Mouse (Mus musculus) cortical plate, adult 2 months (tissue): ENCODE measurements around the gene Pdss1. TPM values are rescaled to one million over a fixed set of nuclear protein-coding genes. Genes with fewer than 3 reads are reported as not detected.

ENCODE experiments used
- H3K27ac ChIP-seq: fragments of 200-500 bp; 2 replicates; pipeline ENCODE4 v1.5.1; 2012; ENCODE audit warnings: low read length, control low read depth, inconsistent platforms; ENCODE audit not compliant: insufficient read depth
- H3K4me1 ChIP-seq: fragments of 200-500 bp; 2 replicates; pipeline ENCODE4 v1.6.1; 2011; ENCODE audit warnings: low read length; ENCODE audit not compliant: control insufficient read depth, insufficient read depth
- H3K4me3 ChIP-seq: fragments of 200-500 bp; 2 replicates; pipeline ENCODE4 v1.5.1; 2011; ENCODE audit warnings: mild to moderate bottlenecking, low read length, control low read depth; ENCODE audit not compliant: insufficient read depth
- CTCF ChIP-seq: fragments of 200-500 bp; IDR thresholded peaks from 2 replicates; pipeline ENCODE4 v1.5.1; 2011; ENCODE audit warnings: mild to moderate bottlenecking, control low read depth, low read length; ENCODE audit not compliant: insufficient read depth; ENCODE audit errors: extremely low read depth
- POLR2A ChIP-seq: fragments of 200-500 bp; IDR thresholded peaks from 2 replicates; pipeline ENCODE4 v1.6.1; 2011; ENCODE audit warnings: mild to moderate bottlenecking, low read length, control low read depth; ENCODE audit not compliant: insufficient read depth; ENCODE audit errors: extremely low read depth
- polyA plus RNA-seq: library from polyadenylated mRNA; depleted of rRNA; stranded (reverse); fragments of >200 nt; gene quantifications from 2 replicates; pipeline ENCODE4 v1.2.3, GENCODE M21; 2012; rRNA removed

The Pdss1 gene
- polyA plus RNA-seq, 1 experiment = 20.5 TPM

DNA sequence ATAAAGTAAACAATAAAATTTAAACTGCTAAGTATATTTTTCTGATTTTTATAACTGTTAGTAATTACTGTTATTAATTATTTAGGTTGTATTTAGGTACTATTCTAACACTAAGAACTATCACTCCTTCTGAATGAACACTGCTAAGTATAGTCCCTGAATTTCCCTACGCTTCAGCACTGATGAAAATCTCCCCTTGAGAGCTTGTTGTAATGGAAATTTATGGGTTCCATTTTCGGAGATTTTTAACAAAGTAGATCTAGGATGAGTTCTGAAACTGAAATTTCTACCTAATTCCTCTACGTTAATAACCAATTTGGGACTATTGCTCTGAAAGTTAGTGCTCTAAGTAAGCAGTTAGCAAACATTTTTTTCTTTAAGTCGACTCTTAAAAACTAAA, 59.0 kb downstream of the Pdss1 start:
- TF ChIP-seq CTCF (no peak), POLR2A (no peak)
- Histone ChIP-seq H3K27ac (no peak overlapping the region), H3K4me3 (no peak overlapping the region), H3K4me1 (peaks cover 3% of the 10 kb centered on the region; the same call in 1 of the 2 replicates)

DNA sequence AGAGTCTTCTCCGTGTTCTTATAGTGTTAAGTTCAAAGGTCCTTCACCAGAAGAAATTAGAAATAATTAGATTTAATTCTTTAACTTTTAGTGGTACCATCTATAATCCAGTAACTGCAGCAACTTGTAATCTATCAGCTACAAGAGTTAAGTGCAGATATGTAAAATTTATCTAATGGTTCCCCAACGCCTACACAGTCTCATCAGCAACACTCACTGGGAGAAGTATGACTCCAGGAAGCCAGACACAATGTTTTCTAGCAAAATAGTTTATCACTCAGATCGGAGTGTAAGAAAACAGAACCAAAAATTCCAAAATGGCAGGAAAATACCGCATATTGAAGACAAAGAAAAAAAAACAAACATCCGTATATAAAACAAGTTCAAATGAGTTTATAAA, 60.6 kb downstream of the Pdss1 start:
- no peak for TF ChIP-seq CTCF
- no peak for TF ChIP-seq POLR2A
- Histone ChIP-seq H3K4me3 (no peak overlapping the region), H3K27ac (no peak overlapping the region), H3K4me1 (peaks cover 3% of the 10 kb centered on the region; the same call in 1 of the 2 replicates)

- peaks cover 3% of the 10 kb centered on the region; the same call in 1 of the 2 replicates for H3K4me1 ChIP-seq
- TF ChIP-seq CTCF (no peak), POLR2A (no peak)
- no peak overlapping the region for H3K27ac ChIP-seq
- H3K4me3 ChIP-seq = no peak overlapping the region
Observed at GRCm38 (mm10) chr2:22957415-22957814, 62.1 kb downstream of the Pdss1 start.

DNA sequence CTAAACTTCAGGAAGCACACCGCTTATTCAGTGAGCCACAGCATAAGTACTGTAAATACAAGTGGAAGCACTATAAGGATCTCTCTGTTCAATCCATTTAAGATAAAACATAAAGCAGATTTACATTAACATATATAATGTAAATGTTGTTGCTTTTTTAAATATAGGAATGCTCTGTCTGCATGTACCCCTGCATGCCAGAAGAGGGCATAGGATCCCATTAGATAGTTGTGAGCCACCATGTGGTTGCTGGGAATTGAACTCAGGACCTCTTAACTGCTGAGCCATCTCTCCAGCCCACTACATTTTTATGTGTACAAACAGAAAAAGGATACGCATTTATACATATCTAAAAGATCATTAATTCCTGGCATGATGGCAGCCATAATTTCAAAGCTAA, 66.4 kb downstream of the Pdss1 start:
- peak overlapping the region; percentile 42; the same call in 1 of the 2 replicates for H3K27ac ChIP-seq
- H3K4me1 ChIP-seq = peaks cover 3% of the 10 kb centered on the region; the same call in 1 of the 2 replicates
- no peak overlapping the region for H3K4me3 ChIP-seq
- TF ChIP-seq POLR2A (no peak), CTCF (no peak)

DNA sequence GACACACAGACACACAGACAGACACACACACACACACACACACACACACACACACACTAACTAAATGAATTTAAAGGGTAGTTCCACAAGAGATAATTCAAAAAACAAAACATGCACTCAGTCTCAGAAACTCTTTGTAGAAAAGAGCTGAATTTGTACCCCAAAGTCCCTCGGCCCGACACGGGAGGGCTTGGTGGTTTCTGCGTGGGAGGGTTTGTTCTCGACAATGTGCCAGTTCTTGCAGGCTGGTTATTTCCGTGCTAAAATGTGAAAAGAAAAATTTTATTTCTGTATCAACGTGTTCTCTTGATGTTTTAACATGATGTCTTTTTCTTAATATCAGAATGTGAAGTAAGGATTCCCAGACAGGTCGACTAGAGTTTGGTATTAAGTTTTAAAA, 66.9 kb downstream of the Pdss1 start:
- H3K4me1 ChIP-seq = peaks cover 3% of the 10 kb centered on the region; the same call in 1 of the 2 replicates
- TF ChIP-seq POLR2A (no peak), CTCF (no peak)
- peak overlapping the region; percentile 42; the same call in 1 of the 2 replicates for H3K27ac ChIP-seq
- no peak overlapping the region for H3K4me3 ChIP-seq

GRCm38 (mm10) chr2:22962970-22963369, 67.6 kb downstream of the Pdss1 start:
- Histone ChIP-seq H3K4me1 (no peaks in the 10 kb centered on the region), H3K4me3 (no peak overlapping the region), H3K27ac (no peak overlapping the region)
- no peak for TF ChIP-seq POLR2A
- TF ChIP-seq CTCF = no peak

DNA sequence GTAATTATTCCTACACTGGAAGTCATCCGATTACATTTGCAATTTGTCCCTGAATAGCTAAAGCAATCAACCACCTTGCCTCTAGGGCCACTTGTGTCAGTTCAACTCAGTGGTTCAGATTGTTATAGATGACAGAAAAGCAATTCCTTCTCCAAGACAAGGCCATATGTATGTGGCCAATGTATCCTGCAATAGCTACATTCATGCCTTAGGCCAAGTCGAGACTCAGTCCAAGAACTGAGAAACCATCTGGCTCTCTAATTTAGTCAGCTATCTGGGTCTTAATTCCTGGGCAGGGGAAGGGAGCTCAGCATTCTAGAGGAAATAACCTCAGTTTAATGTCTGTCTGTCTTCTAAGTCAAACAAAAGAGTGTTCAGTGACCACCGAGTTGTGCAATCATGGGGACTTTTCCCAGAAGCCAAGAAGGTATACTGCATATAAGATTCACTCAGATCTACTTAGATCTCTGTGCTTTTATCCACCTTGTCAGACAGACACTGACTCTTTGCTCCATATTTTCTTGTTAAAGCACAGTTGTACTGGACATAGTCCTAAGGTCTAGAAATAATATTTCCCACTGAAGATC, 82.2 kb downstream of the Pdss1 start:
- TF ChIP-seq CTCF (no peak), POLR2A (no peak)
- no peak overlapping the region for H3K4me3 ChIP-seq
- no peaks in the 10 kb centered on the region; the same call in 1 of the 2 replicates for H3K4me1 ChIP-seq
- peak overlapping the region; percentile 13; the same call in 1 of the 2 replicates for H3K27ac ChIP-seq

GRCm38 (mm10) chr2:22985973-22986657, 90.8 kb downstream of the Pdss1 start:
- H3K4me3 ChIP-seq = no peak overlapping the region
- H3K27ac ChIP-seq = peak overlapping the region; percentile 54
- peaks cover 8% of the 10 kb centered on the region for H3K4me1 ChIP-seq
- TF ChIP-seq CTCF (no peak), POLR2A (no peak)

Other genes starting within 250 kb of the Pdss1 start
- 3.4 and 3.5 TPM in 2 replicates for gene Apbb1ip, start 121.4 kb upstream of the Pdss1 start, polyA plus RNA-seq
- gene Abi1, start 144.7 kb downstream of the Pdss1 start, polyA plus RNA-seq = 130 and 136 TPM in 2 replicates
- gene Acbd5, start 172.6 kb downstream of the Pdss1 start, polyA plus RNA-seq = 44.0 and 46.4 TPM in 2 replicates